Mouse (Mus musculus) C2C12 (cell line): ENCODE results near the gene Gm10271. TPM values are rescaled to one million over a fixed set of nuclear protein-coding genes. Genes with fewer than 3 reads are reported as not detected.
A peak's percentile ranks its signal among the peaks of the same experiment; 100 is the strongest.

Experiments
- H3K27me3 ChIP-seq: one replicate; pipeline ENCODE4 v1.6.1; 2011; ENCODE audit not compliant: control insufficient read depth, insufficient read depth, insufficient read length
- H3K36me3 ChIP-seq: one replicate; pipeline ENCODE4 v1.6.1; 2011; ENCODE audit not compliant: control insufficient read depth, insufficient read depth
- H3K4me3 ChIP-seq: one replicate; pipeline ENCODE4 v1.5.1; 2011; ENCODE audit warnings: mild to moderate bottlenecking, control low read depth; ENCODE audit not compliant: poor library complexity, insufficient read depth, severe bottlenecking
- H3K79me2 ChIP-seq: one replicate; pipeline ENCODE4 v1.6.1; 2011; ENCODE audit not compliant: control insufficient read depth, insufficient read depth
- H3K79me3 ChIP-seq: one replicate; pipeline ENCODE4 v1.6.1; 2011; ENCODE audit warnings: low read depth, control low read depth
- H3ac ChIP-seq: one replicate; pipeline ENCODE3; 2011; ENCODE audit warnings: low read depth; ENCODE audit not compliant: control insufficient read depth, insufficient read length
- CEBPB ChIP-seq: IDR thresholded peaks from one replicate; pipeline ENCODE4 v1.6.1; 2011; ENCODE audit warnings: low read depth, mild to moderate bottlenecking, control low read depth, moderate library complexity
- CTCF ChIP-seq: IDR thresholded peaks from one replicate; pipeline ENCODE4 v1.5.1; 2011; ENCODE audit not compliant: control insufficient read depth, insufficient read depth, insufficient read length
- FOSL1 ChIP-seq: IDR thresholded peaks from one replicate; pipeline ENCODE4 v1.8.0; 2011; ENCODE audit warnings: mild to moderate bottlenecking, low read length; ENCODE audit not compliant: poor library complexity, insufficient read depth, severe bottlenecking
- MAX ChIP-seq: IDR thresholded peaks from one replicate; pipeline ENCODE4 v1.6.1; 2011; ENCODE audit warnings: mild to moderate bottlenecking, control low read depth
- MYOD1 ChIP-seq: IDR thresholded peaks from one replicate; pipeline ENCODE4 v1.6.1; 2011; ENCODE audit warnings: low read depth; ENCODE audit not compliant: control insufficient read depth, insufficient read length
- MYOG ChIP-seq: IDR thresholded peaks from one replicate; pipeline ENCODE4 v1.6.1; 2011; ENCODE audit not compliant: control insufficient read depth, insufficient read length; ENCODE audit errors: extremely low read depth
- USF1 ChIP-seq: IDR thresholded peaks from one replicate; pipeline ENCODE4 v1.6.1; 2011; ENCODE audit warnings: low read depth, mild to moderate bottlenecking, control low read depth, moderate library complexity
- polyA plus RNA-seq: library from polyadenylated mRNA; unstranded; fragments of >200 nt; fragmentation: generic; extraction: Trizol; gene quantifications from one replicate; pipeline ENCODE4 v1.2.1, GENCODE M21; 2012; ENCODE audit warnings: missing spikeins

Gm10271 gene
- polyA plus RNA-seq, 1 experiment, result not detected

GRCm38 (mm10) chr10:116950009-116950769, 22.2 kb downstream of the Gm10271 start, which contains the start of gene Rab3ip:
Rab3ip (minus strand) TSS chr10:116950769.
- peaks cover 12% of the 10 kb centered on the region for H3K79me3 ChIP-seq
- peak; percentile 56 for TF ChIP-seq MAX
- TF ChIP-seq FOSL1, result no peak
- TF ChIP-seq CEBPB, result no peak
- peak; percentile 96 for TF ChIP-seq CTCF
- no peak for TF ChIP-seq MYOD1
- TF ChIP-seq USF1, result no peak
- no peak for TF ChIP-seq MYOG
- H3K36me3 ChIP-seq, result no peaks in the 10 kb centered on the region
- peak within 1 kb of the TSS; percentile 72 for H3ac ChIP-seq
- H3K79me2 ChIP-seq, result peaks cover 47% of the 10 kb centered on the region
- H3K4me3 ChIP-seq, result peak within 1 kb of the TSS; percentile 60
- H3K27me3 ChIP-seq, result no peaks in the 10 kb centered on the region

DNA sequence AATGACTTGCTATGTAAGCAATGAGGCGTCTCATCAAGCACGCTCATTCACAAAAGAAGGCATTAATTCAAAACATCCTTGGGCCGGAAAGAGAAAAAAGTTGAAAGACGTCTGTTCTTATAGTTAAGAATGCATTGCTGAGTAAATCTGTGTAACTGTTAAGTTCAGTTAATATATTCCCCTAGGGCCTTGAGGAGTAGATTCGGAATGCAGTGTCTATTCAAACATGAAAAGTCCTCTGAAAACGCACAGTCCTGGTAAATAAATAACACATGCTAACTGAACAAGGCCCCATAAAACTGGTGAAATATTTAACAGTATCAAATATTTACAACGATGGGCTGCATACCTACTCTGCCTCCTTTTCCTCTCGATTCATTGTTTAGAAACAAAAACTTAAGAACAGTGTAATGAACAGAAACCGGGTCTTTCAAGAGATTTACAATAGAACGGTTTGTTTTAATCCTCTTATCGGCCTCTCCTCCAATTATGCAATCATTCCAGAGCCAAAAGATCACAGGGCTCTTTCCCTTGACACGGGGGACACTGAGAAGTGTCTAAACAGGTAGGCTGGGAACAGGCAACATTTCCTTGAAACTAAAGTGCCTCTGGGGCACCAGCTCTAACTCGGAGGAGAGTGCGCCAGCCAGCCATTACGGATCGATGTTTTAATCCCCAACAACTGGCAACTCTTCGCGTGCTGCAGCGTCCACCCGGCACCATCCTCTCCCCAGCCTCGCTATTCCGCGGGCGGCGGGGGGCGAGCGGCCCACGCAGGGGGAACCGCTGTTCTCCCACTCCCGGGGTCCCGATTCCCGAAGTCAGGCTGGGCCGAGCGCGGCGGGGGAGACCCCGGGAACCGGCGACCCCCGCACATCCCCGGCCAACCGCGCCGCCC, 23.0 kb downstream of the Gm10271 start:
- Histone ChIP-seq H3K4me3 (peak overlapping the region; percentile 60), H3K79me2 (peaks cover 56% of the 10 kb centered on the region)
- TF ChIP-seq CTCF, result no peak
- TF ChIP-seq CEBPB, result peak; percentile 58
- no peak for TF ChIP-seq FOSL1
- TF ChIP-seq MYOD1, result no peak
- TF ChIP-seq MYOG, result no peak

GRCm38 (mm10) chr10:116948414-116948813, 24.0 kb downstream of the Gm10271 start:
- TF ChIP-seq CTCF (no peak), USF1 (no peak), FOSL1 (no peak), CEBPB (no peak), MYOG (no peak), MYOD1 (no peak)
- H3ac ChIP-seq, result no peak overlapping the region
- no peak overlapping the region for H3K4me3 ChIP-seq
- peaks cover 65% of the 10 kb centered on the region for H3K79me2 ChIP-seq
- no peaks in the 10 kb centered on the region for H3K36me3 ChIP-seq
- H3K79me3 ChIP-seq, result peaks cover 21% of the 10 kb centered on the region
- H3K27me3 ChIP-seq, result no peaks in the 10 kb centered on the region

More for the DNA sequence above, 23.0 kb downstream of the Gm10271 start:
- Histone ChIP-seq H3K27me3 (no peaks in the 10 kb centered on the region), H3K36me3 (no peaks in the 10 kb centered on the region), H3ac (peak overlapping the region; percentile 72), H3K79me3 (peaks cover 12% of the 10 kb centered on the region)

GRCm38 (mm10) chr10:116944940-116945339, 27.5 kb downstream of the Gm10271 start:
- Histone ChIP-seq H3K36me3 (peaks cover 9% of the 10 kb centered on the region), H3K27me3 (no peaks in the 10 kb centered on the region), H3K4me3 (no peak overlapping the region), H3K79me3 (peaks cover 42% of the 10 kb centered on the region), H3K79me2 (peaks cover 93% of the 10 kb centered on the region), H3ac (no peak overlapping the region)
- TF ChIP-seq CEBPB (no peak), MYOG (no peak), USF1 (no peak), MYOD1 (no peak), CTCF (no peak), MAX (no peak)

DNA sequence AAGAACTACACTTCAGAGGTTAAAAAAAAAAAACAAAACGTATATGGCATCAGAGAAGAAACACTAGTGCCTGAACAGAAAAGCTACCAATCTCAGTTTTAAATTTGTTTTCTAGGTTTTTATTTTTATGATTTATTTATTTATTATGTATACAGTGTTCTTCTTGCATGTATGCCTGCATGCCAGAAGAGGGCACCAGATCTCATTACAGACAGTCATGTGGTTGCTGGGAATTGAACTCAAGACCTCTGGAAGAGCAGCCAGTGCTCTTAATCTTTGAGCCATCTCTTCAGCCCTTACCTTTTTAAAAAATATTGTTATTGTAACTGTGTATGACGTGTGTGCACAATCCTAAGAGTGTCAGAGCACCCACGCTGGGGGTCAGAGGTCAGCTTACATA, 28.3 kb downstream of the Gm10271 start:
- Histone ChIP-seq H3K79me3 (peaks cover 39% of the 10 kb centered on the region), H3K79me2 (peaks cover 88% of the 10 kb centered on the region)
- TF ChIP-seq CEBPB (no peak), CTCF (no peak), MYOD1 (no peak), USF1 (peak; percentile 8)

DNA sequence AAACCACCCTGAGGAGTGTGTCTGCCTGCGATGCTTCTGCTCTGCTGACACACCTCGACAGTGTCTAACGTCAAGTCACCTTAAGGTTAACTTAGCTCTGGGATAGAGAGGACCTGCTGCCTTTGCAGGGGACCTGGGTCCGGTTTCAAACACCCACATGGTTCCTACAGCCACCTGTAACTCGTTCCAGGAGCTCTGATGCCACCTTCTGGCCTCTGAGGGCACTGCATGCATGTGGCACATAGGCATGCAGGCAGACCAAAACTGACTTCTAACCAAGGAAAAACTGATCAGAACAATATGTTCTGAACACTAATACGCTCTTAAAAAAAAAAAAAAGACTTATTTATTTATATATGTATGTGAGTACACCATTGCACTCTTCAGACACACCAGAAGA, 29.4 kb downstream of the Gm10271 start:
- peaks cover 77% of the 10 kb centered on the region for H3K79me2 ChIP-seq
- no peaks in the 10 kb centered on the region for H3K27me3 ChIP-seq
- TF ChIP-seq MAX (no peak), CTCF (no peak), MYOG (no peak), MYOD1 (no peak), CEBPB (no peak), FOSL1 (no peak), USF1 (no peak)
- no peak overlapping the region for H3K4me3 ChIP-seq
- peaks cover 22% of the 10 kb centered on the region for H3K36me3 ChIP-seq
- H3ac ChIP-seq, result no peak overlapping the region
- peaks cover 36% of the 10 kb centered on the region for H3K79me3 ChIP-seq

More for the DNA sequence above, 28.3 kb downstream of the Gm10271 start:
- no peaks in the 10 kb centered on the region for H3K27me3 ChIP-seq
- peaks cover 11% of the 10 kb centered on the region for H3K36me3 ChIP-seq
- no peak overlapping the region for H3K4me3 ChIP-seq
- H3ac ChIP-seq, result no peak overlapping the region
